Mouse (Mus musculus) midbrain, embryonic 13.5 days (tissue): Measurements from ENCODE around the gene Hdac7. TPM values are rescaled to one million over a fixed set of nuclear protein-coding genes. Genes with fewer than 3 reads are reported as not detected.

Source experiments
- ATAC-seq: fragments of 200-750 bp; cut with Nextera tagmentation; 2 replicates; pipeline ENCODE4 v1.8.0; 2017; ENCODE audit warnings: mild to moderate bottlenecking, moderate TSS enrichment, moderate library complexity
- H3K27ac ChIP-seq: fragments of 300-500 bp; sonication (generic); 2 replicates; pipeline ENCODE4 v1.5.1; 2015; ENCODE audit warnings: inconsistent platforms, mild to moderate bottlenecking, moderate library complexity
- H3K27me3 ChIP-seq: fragments of 300-500 bp; sonication (generic); 2 replicates; pipeline ENCODE4 v1.6.1; 2015; ENCODE audit warnings: mild to moderate bottlenecking, inconsistent platforms
- H3K36me3 ChIP-seq: fragments of 300-500 bp; sonication (generic); 2 replicates; pipeline ENCODE4 v1.6.1; 2015; ENCODE audit warnings: mild to moderate bottlenecking, inconsistent platforms
- H3K4me1 ChIP-seq: fragments of 300-500 bp; sonication (generic); replicated peaks from 2 replicates; pipeline ENCODE4 v1.6.1; 2015; ENCODE audit warnings: inconsistent platforms
- H3K4me2 ChIP-seq: fragments of 300-500 bp; sonication (generic); replicated peaks from 2 replicates; pipeline ENCODE4 v1.6.1; 2015; ENCODE audit warnings: moderate library complexity, mild to moderate bottlenecking, inconsistent platforms
- H3K4me3 ChIP-seq: fragments of 300-500 bp; sonication (generic); replicated peaks from 2 replicates; pipeline ENCODE4 v1.5.1; 2015; ENCODE audit warnings: mild to moderate bottlenecking, inconsistent platforms
- H3K9ac ChIP-seq: fragments of 300-500 bp; sonication (generic); replicated peaks from 2 replicates; pipeline ENCODE4 v1.6.1; 2015; ENCODE audit warnings: mild to moderate bottlenecking, inconsistent platforms
- H3K9me3 ChIP-seq: fragments of 300-500 bp; sonication (generic); 2 replicates; pipeline ENCODE4 v1.6.1; 2016; ENCODE audit warnings: mild to moderate bottlenecking, inconsistent platforms
- WGBS: fragments of 180-500 bp; shearing (Covaris S2); methylation state at CpG from one replicate; pipeline ENCODE4 v1.1.7; 2015; 5-methylcytosine and 5-hydroxymethylcytosine counted together
- polyA plus RNA-seq: library from polyadenylated mRNA; unstranded; fragments of >200 nt; fragmentation: Nextera tagmentation; extraction: Ambion mirVana; gene quantifications from 2 replicates; pipeline ENCODE4 v1.2.1, GENCODE M21; 2015

Gene Hdac7
- polyA plus RNA-seq, 1 experiment from 2014 or later = 31.4 TPM

DNA sequence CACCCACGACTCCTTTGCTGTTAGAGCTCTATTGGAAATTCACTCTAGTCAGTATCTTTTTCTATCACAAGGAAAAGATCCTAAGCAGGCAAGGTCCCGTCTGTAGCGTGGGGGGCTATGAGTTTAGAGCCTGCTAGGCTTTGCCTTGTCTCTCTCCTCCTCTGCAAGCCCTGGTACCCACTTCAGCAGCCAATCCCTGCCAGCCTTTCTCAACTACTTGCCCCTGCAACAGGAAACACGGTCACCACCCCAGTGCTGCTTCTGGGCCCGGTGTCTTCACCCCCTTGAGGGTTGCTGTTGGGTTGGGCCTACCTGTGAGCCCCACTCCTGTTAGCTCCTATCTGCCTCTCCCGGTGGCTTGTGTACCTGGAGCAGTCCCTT lies 22.3 kb downstream of the Hdac7 start:
- Histone ChIP-seq H3K4me2 (no peak overlapping the region), H3K4me1 (peaks cover 68% of the 10 kb centered on the region)

DNA sequence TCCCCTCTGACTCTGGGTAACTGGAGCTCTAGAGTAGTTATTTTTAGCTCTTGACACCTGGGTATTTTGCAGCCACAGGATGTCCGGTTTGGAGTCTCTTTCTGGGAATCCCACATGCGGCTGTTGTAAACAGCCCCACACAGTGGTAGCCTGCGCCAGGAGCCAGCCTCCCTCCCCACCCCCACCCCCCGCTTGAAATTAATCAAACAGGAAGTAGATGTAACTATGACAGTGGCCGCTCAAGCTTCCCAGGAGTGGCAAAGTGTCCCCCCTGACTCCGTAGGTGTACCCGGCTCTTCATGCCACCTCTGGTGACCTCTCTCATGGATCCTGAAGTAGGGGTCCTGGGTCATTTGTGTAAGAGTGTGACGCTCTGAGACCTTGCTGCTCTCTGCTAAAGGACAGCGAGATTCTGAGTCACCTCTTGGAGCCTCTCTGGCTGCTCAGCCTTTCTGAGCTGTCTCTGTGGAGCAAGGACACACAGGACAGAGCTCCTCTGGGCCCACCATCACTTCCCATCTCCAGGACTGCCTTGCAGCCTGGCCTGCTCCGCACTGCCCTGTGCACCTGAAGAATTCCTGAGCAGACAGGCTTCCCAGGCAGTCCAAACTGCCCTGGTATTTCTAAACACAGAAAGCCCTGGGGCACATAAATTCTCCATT lies 22.9 kb downstream of the Hdac7 start:
- Histone ChIP-seq H3K36me3 (0 out of 2 replicates have a peak, but pooled peaks cover 4% of the 10 kb centered on the region), H3K9ac (no peak overlapping the region)
- WGBS = 72% methylated on average over 10 of the region's 10 CpGs

More for the DNA sequence above, 22.3 kb downstream of the Hdac7 start:
- Histone ChIP-seq H3K9ac (no peak overlapping the region), H3K9me3 (no peaks in the 10 kb centered on the region), H3K4me3 (no peak overlapping the region), H3K27me3 (no peaks in the 10 kb centered on the region), H3K36me3 (0 out of 2 replicates have a peak, but pooled peaks cover 4% of the 10 kb centered on the region), H3K27ac (no peak overlapping the region; the same call in 1 of the 2 replicates)
- WGBS = 79% methylated on average over 6 of the region's 6 CpGs
- no peak for ATAC-seq

DNA sequence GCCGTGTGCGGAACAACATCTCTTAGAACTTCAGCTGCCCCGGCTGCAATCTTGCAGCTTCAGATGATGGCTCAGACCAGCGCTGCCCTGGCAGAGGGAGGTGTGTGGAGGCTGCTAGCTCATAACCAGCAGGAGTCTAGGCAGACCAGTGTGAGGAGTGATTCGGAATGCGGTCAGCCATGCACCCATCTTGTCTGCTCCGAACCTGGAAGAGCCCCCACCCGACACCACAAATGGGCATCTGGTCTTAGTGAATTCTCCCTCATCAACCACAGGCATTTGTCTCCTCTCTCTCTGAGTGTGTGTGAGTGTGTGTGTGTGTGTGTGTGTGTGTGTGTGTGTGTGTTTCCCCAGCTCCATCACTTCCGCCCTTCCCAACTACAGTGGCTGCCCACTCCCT lies 24.4 kb downstream of the Hdac7 start:
- no peak overlapping the region for H3K4me3 ChIP-seq
- no peak overlapping the region for H3K9ac ChIP-seq
- no peaks in the 10 kb centered on the region for H3K9me3 ChIP-seq
- peaks cover 48% of the 10 kb centered on the region for H3K4me1 ChIP-seq
- H3K27me3 ChIP-seq = no peaks in the 10 kb centered on the region
- no peak overlapping the region for H3K27ac ChIP-seq
- ATAC-seq = no peak
- 0 out of 2 replicates have a peak, but pooled peaks cover 4% of the 10 kb centered on the region for H3K36me3 ChIP-seq
- 84% methylated on average over 9 of the region's 9 CpGs for WGBS
- no peak overlapping the region for H3K4me2 ChIP-seq

More for the DNA sequence above, 22.9 kb downstream of the Hdac7 start:
- H3K9me3 ChIP-seq = no peaks in the 10 kb centered on the region
- no peak overlapping the region for H3K4me3 ChIP-seq
- no peak overlapping the region for H3K4me2 ChIP-seq
- no peaks in the 10 kb centered on the region for H3K27me3 ChIP-seq
- no peak for ATAC-seq
- H3K4me1 ChIP-seq = peaks cover 63% of the 10 kb centered on the region
- no peak overlapping the region; the same call in 1 of the 2 replicates for H3K27ac ChIP-seq

DNA sequence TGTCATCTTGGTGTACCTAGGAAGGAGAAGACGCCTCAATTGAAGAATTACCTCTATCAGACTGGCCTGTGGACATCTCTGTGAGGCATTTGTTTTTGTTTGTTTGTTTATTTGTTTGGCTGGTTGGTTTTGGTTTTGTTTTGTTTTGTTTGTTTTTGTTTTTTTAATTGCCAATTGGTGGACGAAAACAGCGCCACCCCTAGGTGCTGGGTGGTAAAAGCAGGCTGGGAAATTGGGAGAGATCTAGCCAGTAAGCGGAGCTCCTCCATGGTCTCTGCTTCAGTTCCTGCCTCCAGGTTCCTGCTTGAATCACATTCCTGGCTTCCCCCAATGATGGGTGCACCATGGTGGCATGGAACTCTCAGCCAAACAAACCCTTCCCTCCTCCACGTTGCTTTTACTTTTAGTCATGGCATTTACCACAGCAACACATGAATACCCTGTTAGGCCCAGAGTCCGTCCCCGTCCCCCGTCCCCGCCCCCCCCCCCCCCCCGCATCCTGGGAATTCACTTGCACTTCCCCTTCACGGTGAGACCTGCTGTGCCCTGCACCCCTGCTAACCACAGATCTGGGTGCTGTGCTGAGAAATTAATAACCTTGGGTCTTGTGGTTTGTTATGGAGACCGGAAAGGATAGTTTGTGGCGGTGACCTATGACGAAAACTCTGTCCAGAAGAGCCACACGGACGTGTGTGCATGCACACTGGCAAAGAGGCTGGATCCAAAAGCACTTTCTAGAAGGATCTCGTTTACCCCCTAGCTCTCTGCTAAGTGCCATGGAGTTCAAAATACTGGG lies 27.9 kb downstream of the Hdac7 start:
- no peak overlapping the region for H3K4me3 ChIP-seq
- peaks cover 44% of the 10 kb centered on the region for H3K4me1 ChIP-seq
- H3K4me2 ChIP-seq = no peak overlapping the region
- H3K9ac ChIP-seq = no peak overlapping the region
- H3K27ac ChIP-seq = no peak overlapping the region
- H3K36me3 ChIP-seq = 0 out of 2 replicates have a peak, but pooled peaks cover 5% of the 10 kb centered on the region
- H3K9me3 ChIP-seq = no peaks in the 10 kb centered on the region
- 91% methylated on average over 17 of the region's 17 CpGs for WGBS
- H3K27me3 ChIP-seq = no peaks in the 10 kb centered on the region
- ATAC-seq = no peak

DNA sequence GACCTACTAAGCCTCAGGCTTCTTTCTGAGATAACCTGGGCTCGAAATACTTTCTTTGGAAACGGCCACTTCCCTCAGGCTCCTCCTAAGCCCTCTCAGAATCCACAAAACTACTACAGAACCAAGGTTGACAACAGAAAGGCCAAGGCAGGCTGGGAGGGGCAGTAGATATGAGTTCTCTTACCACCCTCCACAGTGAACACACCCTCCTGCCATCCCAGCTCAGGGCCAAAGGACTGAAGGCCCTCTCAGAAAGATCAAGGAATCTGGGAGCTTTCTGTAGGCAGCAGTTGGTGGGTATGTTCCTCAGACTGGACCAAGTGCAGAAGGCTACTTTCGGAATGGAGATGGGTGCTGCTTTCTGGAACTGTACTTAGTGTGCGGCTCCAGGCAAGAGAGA lies 29.0 kb downstream of the Hdac7 start:
- H3K4me2 ChIP-seq = no peak overlapping the region
- no peak for ATAC-seq
- H3K36me3 ChIP-seq = peaks cover 12% of the 10 kb centered on the region
- no peak overlapping the region for H3K4me3 ChIP-seq
- H3K9ac ChIP-seq = no peak overlapping the region
- no peaks in the 10 kb centered on the region for H3K27me3 ChIP-seq
- peaks cover 39% of the 10 kb centered on the region for H3K4me1 ChIP-seq
- WGBS = 95% methylated on average over 4 of the region's 4 CpGs
- no peaks in the 10 kb centered on the region for H3K9me3 ChIP-seq
- H3K27ac ChIP-seq = no peak overlapping the region

DNA sequence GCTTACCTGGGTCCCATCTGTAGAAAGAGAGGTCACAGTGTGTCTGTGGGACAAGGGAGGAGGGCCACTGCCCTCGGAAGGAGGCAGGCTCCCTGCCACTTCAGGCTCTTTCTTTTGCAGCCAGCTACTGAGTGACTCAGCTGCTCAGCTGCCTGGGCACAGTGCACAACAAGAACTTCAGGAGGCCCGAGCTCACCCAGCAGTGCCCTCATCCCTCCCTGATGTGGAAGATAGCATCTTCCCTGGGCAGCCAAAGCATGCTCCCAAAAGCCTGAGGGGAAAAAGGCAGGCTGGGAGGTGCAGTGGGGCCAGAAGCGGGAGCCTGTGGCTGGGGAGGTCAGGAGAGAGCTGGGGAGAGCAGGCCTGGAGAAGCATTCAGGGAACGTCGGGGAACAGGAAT lies 29.6 kb downstream of the Hdac7 start:
- ATAC-seq = no peak
- WGBS = 63% methylated on average over 5 of the region's 5 CpGs
- no peak overlapping the region for H3K4me3 ChIP-seq
- H3K9me3 ChIP-seq = no peaks in the 10 kb centered on the region
- H3K9ac ChIP-seq = no peak overlapping the region
- H3K4me2 ChIP-seq = no peak overlapping the region
- peaks cover 35% of the 10 kb centered on the region for H3K4me1 ChIP-seq
- H3K36me3 ChIP-seq = peaks cover 18% of the 10 kb centered on the region
- H3K27me3 ChIP-seq = no peaks in the 10 kb centered on the region
- H3K27ac ChIP-seq = no peak overlapping the region

DNA sequence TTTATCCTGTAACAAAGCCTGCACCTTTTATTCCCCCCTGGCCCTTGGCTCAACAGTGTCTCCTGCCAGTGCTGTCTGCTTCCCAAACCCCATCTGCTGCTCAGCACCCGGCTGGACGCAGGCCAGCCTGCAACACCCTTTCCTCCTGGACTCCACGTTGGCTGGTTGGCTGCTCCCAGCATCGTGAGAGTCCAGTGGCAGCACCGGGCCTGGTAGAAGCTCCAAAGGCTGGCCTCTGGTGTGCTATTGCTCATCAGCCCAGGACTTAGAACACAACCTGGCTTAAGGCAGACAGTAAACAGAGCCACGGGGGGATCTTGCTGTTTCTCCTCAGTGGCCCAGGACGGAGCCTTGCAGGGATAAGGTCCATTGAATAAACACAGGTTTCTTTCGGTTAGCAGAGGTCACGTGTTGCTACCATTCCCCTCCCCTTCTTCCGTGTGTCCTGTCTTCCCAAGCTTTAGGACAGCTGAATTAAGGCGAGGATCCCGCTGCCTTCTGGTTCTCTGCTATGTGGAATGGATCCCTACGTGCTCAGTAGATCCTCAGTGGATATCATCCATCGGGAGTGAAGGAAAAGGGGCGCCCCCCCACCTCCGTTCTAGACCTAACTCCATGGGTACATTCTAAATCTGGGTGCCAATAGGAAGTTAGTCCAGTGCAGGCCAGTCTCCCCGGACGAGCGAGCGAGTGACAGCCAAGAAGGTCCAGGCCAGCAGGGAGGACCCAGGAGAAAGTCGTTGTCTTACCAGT lies 30.7 kb downstream of the Hdac7 start:
- Histone ChIP-seq H3K36me3 (peaks cover 29% of the 10 kb centered on the region), H3K4me1 (peaks cover 33% of the 10 kb centered on the region), H3K4me3 (no peak overlapping the region), H3K9me3 (no peaks in the 10 kb centered on the region), H3K4me2 (no peak overlapping the region), H3K27me3 (no peaks in the 10 kb centered on the region), H3K27ac (peak overlapping the region; percentile 62), H3K9ac (no peak overlapping the region)
- ATAC-seq = 0 out of 2 replicates have a peak, but pooled peaks have one; percentile 22
- WGBS = 47% methylated on average over 21 of the region's 21 CpGs

DNA sequence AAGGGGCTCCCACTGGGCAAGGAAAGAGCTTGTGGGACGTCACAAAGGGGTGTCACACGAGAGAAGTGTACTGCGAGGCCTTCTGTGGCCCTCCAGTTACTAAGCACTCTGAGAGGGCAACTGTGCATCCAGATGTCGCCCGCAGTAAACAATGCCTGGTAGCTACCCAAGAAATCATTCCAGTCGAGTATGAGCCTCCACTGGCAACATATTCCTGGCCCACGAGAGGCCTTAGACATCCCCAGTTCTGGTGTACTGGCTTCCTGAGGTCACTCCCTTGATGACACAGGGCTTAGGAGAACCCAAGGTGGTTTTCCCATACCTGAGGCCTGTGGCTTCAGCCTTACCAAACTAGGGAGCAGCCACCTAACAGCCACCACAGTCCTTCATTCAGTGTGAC lies 31.4 kb downstream of the Hdac7 start:
- no peaks in the 10 kb centered on the region for H3K9me3 ChIP-seq
- no peak overlapping the region for H3K9ac ChIP-seq
- no peak overlapping the region for H3K4me2 ChIP-seq
- peaks cover 31% of the 10 kb centered on the region for H3K4me1 ChIP-seq
- H3K27me3 ChIP-seq = no peaks in the 10 kb centered on the region
- H3K27ac ChIP-seq = peak overlapping the region; percentile 62; the same call in 1 of the 2 replicates
- no peak for ATAC-seq
- WGBS = 75% methylated on average over 7 of the region's 7 CpGs
- no peak overlapping the region for H3K4me3 ChIP-seq
- peaks cover 36% of the 10 kb centered on the region for H3K36me3 ChIP-seq

DNA sequence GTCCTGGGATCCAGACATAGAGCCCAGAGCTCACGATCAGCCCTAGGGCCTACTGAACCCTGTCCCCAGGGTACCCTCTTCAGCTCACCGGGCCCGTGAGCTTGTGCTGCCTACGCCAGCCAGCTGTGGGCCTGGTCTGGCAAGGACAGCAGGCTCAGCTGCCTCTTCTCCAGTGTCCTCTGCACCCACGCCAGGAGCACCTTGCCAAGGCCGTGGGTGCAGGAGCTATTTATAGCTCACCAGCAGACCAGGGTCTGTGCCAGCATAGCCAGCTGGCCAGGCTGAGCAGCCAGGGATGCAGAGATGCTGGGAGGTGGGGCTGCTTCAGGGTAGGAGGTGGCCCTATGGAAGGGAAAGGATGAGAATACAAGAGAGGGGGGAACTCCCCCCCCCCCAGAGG lies 32.2 kb downstream of the Hdac7 start:
- Histone ChIP-seq H3K27ac (0 out of 2 replicates have a peak overlapping the region, but pooled peaks have one; percentile 19), H3K36me3 (peaks cover 44% of the 10 kb centered on the region), H3K9ac (peak overlapping the region; percentile 23; the same call in 1 of the 2 replicates), H3K4me3 (no peak overlapping the region), H3K4me2 (no peak overlapping the region), H3K27me3 (no peaks in the 10 kb centered on the region), H3K9me3 (no peaks in the 10 kb centered on the region), H3K4me1 (peaks cover 31% of the 10 kb centered on the region)
- WGBS = 72% methylated on average over 6 of the region's 6 CpGs
- peak; percentile 41; the same call in 1 of the 2 replicates for ATAC-seq

DNA sequence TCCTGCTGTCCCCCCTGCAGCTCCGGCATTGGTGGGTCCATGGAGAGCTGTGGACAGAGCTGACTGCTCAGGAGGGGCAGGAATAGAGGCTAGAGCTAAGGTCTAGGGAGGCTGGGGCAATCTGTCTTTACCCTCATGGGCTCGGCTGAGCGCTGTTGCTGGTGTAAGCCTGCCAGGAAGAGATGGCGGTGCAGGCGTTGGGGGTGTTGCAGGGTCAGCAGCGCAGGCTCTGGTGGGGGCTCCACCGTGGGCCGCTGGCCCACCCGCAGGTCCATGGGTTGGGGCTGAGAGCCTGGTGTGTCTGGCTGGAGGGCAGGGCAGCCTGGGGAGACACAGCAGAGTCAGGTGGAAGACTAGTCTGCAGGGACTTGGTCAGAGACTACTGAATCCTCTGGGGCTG lies 33.0 kb downstream of the Hdac7 start:
- H3K36me3 ChIP-seq = peaks cover 52% of the 10 kb centered on the region
- no peak overlapping the region for H3K27ac ChIP-seq
- no peak overlapping the region for H3K9ac ChIP-seq
- no peak for ATAC-seq
- 86% methylated on average over 9 of the region's 9 CpGs for WGBS
- H3K27me3 ChIP-seq = no peaks in the 10 kb centered on the region
- no peak overlapping the region for H3K4me3 ChIP-seq
- peaks cover 31% of the 10 kb centered on the region for H3K4me1 ChIP-seq
- H3K9me3 ChIP-seq = no peaks in the 10 kb centered on the region
- H3K4me2 ChIP-seq = no peak overlapping the region

DNA sequence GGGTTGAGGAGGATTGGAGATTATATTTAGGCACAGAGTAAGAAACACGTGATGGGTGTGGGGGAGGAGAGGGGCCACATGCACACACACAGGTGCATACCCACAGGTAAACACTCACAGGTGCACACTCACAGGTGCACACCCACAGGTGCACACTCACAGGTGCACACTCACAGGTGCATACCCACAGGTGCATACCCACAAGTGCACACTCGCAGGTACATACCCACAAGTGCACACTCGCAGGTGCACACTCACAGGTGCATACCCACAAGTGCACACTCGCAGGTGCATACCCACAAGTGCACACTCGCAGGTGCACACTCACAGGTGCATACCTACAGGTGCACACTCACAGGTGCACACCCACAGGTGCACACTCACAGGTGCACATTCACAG lies 33.9 kb downstream of the Hdac7 start:
- no peak overlapping the region for H3K4me3 ChIP-seq
- no peak overlapping the region for H3K27ac ChIP-seq
- H3K9me3 ChIP-seq = no peaks in the 10 kb centered on the region
- ATAC-seq = no peak
- H3K36me3 ChIP-seq = peaks cover 56% of the 10 kb centered on the region
- H3K4me2 ChIP-seq = no peak overlapping the region
- no peaks in the 10 kb centered on the region for H3K27me3 ChIP-seq
- 97% methylated on average over 5 of the region's 5 CpGs for WGBS
- no peak overlapping the region for H3K9ac ChIP-seq
- H3K4me1 ChIP-seq = peaks cover 31% of the 10 kb centered on the region

DNA sequence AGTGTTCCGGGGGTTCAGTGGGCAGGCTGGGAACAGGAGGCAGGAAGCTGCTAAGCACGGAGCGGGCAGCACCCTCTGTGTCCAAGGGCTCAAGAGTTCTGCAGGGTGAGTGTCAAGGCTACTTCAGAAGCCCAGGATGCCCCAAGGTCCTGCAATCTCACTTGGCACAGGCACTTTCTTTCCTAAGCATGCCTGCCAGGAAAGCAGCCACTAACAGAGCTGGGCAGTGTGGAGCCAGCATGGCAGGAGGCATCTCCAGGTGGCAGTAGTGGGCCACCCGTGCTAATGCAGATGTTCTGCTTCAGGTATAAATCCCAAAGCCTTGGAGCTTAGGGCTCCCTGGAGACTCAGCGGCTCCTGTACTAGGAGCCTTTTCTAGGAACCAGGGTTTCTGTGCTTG lies 34.4 kb downstream of the Hdac7 start:
- H3K4me3 ChIP-seq = no peak overlapping the region
- no peak overlapping the region for H3K4me2 ChIP-seq
- H3K9ac ChIP-seq = no peak overlapping the region
- WGBS = 87% methylated on average over 5 of the region's 5 CpGs
- H3K27ac ChIP-seq = no peak overlapping the region
- H3K27me3 ChIP-seq = no peaks in the 10 kb centered on the region
- peaks cover 31% of the 10 kb centered on the region for H3K4me1 ChIP-seq
- H3K9me3 ChIP-seq = no peaks in the 10 kb centered on the region
- H3K36me3 ChIP-seq = peaks cover 58% of the 10 kb centered on the region
- ATAC-seq = no peak
